Mouse (Mus musculus) MN1 (cell line): Measurements from ENCODE around the gene Psmb11.

Experiments
- DNase-seq: peaks from one replicate; pipeline ENCODE4 v3.0.0-alpha.2; 2016; ENCODE audit warnings: low spot score

Gene Psmb11

GRCm38 (mm10) chr14:54621133-54621532, at the start of gene Psmb11:
Gene Psmb11 (plus strand): TSS chr14:54621433.
- no peak for DNase-seq

- no peak for DNase-seq
These were observed 49.1 kb upstream of the Psmb11 start for GRCm38 (mm10) chr14:54572122-54572521.

- DNase-seq: peak; percentile 40
These were observed 48.2 kb upstream of the Psmb11 start for GRCm38 (mm10) chr14:54572790-54573736.

- no peak for DNase-seq
These were observed 47.0 kb upstream of the Psmb11 start for GRCm38 (mm10) chr14:54574253-54574652.

- no peak for DNase-seq
These were observed 46.2 kb upstream of the Psmb11 start for GRCm38 (mm10) chr14:54575031-54575430.

- DNase-seq: no peak
These were observed 45.6 kb upstream of the Psmb11 start for GRCm38 (mm10) chr14:54575631-54576030.

- no peak for DNase-seq
These were observed 44.8 kb upstream of the Psmb11 start for GRCm38 (mm10) chr14:54576241-54577088.

GRCm38 (mm10) chr14:54577089-54577982, 43.9 kb upstream of the Psmb11 start, which contains the start of gene Ajuba:
Gene Ajuba (minus strand): TSS chr14:54577558.
- peak; percentile 56 for DNase-seq

- DNase-seq: peak; percentile 50
These were observed 43.2 kb upstream of the Psmb11 start for GRCm38 (mm10) chr14:54578063-54578462.

GRCm38 (mm10) chr14:54579638-54580037, 41.6 kb upstream of the Psmb11 start:
- DNase-seq: no peak

- no peak for DNase-seq
These were observed 38.7 kb upstream of the Psmb11 start for GRCm38 (mm10) chr14:54582536-54582935.

GRCm38 (mm10) chr14:54583681-54584338, 37.4 kb upstream of the Psmb11 start:
- peak; percentile 66 for DNase-seq

GRCm38 (mm10) chr14:54591056-54591455, 30.2 kb upstream of the Psmb11 start:
- DNase-seq: no peak

- DNase-seq: no peak
These were observed 28.8 kb upstream of the Psmb11 start for GRCm38 (mm10) chr14:54592319-54592934.

- no peak for DNase-seq
These were observed 27.2 kb upstream of the Psmb11 start for GRCm38 (mm10) chr14:54594055-54594454.

- DNase-seq: no peak
These were observed 26.4 kb upstream of the Psmb11 start for GRCm38 (mm10) chr14:54594631-54595414.

GRCm38 (mm10) chr14:54597084-54597483, 24.1 kb upstream of the Psmb11 start:
- DNase-seq: no peak

GRCm38 (mm10) chr14:54601601-54602000, 19.6 kb upstream of the Psmb11 start:
- DNase-seq: no peak

- DNase-seq: no peak
These were observed 18.6 kb upstream of the Psmb11 start for GRCm38 (mm10) chr14:54602613-54603012.
